Mouse (Mus musculus): ENCODE results near the gene Padi3.

The Padi3 gene

DNA sequence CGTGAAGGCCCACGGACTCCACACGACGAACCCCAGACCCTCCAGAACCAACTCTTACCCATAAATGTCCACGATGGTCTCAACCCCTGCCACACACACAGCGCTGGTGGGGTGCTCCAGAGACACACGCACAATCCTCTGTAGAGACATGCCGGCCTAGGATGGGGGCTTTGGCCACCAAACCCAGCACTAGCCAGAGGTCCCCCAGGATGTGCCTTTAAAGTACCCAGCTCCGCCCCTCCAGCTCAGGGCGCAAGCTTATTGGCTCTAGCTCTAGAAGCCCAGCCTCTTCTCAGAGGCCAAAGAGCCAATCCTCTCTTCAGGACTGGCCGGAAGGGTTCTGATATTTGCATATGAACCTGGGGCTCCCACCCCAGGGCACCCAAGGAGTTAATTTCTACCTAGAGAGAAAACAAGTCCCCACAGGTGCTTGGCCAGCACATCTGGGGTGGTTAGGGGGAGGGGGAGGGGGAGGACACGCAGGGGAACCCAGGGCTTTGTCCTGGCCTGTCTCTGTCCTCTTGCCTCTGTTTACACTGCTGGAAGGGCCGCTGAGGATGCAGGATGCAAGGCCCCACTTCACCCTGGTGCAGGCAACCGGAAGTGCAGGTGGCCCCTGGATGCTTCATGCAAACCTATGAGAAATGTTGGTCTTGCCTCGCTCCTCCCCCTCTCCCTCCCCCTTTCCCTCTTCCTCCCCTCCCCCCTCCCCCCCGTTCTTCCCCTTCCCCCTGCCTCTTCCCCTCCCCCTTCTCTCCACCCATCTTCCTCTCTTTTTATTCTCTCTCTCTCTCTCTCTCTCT, at the start of gene Padi3:
Gene Padi3 (minus strand): TSS at position 191 of the 803 bp plus-strand sequence.
- no peak for DNase-seq (ENCODE audit: low spot score in 2 of 2)

DNA sequence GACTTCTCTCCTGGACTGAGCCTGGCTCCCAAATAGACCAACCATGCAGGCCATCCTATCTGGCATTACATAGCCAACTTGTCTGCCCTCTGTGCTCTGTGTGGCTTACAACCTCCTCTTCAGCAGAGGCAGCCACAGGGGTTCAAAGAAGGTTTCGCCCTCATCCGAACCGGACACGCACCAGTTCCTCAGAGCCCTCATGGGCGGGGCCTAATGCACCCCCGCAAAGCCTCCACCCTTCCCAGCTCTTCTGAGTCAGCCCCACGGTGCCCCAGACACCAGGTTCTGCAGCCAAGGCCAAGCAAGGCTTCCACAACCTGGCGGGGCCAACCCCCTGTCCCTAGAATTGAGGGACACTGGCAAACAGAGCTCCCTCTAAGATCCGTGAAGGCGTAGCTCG, 48.8 kb upstream of the Padi3 start:
- DNase-seq (ENCODE audit: low spot score in 2 of 2), result no peak

DNA sequence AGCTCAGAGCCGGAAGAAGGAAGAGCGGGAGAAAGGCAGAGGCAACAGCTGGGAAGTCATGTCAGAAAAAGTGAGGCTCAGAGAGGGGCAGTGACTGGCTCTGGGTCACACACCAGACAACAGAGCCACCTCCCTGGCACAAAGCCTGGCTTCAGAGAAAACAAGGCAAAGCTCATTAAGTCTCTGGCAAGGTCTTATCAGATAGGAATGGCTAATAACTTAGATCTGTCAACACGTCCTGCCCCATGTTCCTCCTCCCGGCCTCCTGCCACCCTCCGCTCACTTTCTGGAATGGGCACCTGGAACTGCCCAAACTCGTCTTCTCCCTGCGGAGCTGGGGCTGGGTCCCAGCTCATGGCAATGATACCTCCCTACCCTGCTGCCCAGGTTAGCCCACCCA, 47.4 kb upstream of the Padi3 start:
- no peak for DNase-seq (ENCODE audit: low spot score in 2 of 2)

DNA sequence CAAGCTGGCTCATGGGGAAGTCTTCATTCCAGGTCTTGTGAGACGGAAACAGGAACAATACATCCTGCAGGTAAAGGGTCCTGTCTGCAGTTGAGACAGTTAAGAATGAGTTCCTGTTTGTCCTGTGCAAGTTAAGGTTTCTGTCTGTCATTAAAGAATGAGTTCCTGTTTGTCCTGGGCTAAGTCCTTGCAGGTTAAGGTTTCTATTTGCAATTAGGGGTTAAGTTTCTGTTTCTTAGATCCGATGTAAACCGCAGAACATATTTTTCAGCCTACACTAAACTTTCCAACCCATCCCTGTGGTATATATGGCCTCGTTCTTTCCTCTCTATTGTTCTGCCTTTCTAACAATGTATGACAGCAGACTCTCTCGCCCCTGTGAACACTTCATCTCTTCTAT, 46.6 kb upstream of the Padi3 start:
- no peak for DNase-seq (ENCODE audit: low spot score in 2 of 2)

DNA sequence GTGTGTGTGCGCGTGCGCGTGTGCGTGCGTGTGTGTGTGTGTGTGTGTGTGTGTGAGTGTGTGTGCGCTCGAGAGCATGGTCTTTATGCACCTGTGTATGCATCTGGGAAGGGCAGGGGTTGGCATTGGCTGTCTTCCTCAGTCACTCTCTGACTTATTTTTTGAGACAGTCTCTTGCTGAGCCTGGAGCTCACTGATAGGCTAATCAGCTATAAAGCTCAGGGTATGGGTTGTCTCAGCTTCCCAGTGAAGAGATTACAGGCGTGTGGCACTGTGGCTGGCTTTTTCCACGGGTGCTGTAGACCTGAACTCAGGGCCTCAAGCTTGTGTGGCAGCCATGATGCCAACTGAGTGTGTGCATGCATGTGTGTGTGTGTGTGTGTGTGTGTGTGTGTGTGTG, 44.7 kb upstream of the Padi3 start:
- no peak for DNase-seq (ENCODE audit: low spot score in 2 of 2)

DNA sequence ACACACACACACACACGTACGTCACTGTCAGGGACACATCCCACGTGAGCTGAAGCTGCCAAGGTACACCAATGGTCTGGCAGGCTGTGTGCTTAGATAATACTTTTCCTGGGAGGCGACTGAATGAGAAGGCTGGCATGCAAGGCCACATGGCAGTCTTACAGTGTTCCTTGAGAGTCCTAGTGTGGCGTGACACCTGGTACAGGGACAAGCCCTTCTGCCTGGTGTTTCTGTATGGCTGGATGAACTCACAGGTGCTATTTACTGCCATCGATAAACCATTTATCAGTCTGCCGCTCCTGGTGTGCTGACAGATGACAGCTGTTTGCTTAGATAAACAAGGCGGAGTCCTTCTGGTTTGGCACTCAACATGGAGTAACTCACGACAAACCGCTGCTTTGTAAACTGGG, 44.0 kb upstream of the Padi3 start:
- no peak for DNase-seq (ENCODE audit: low spot score in 2 of 2)

DNA sequence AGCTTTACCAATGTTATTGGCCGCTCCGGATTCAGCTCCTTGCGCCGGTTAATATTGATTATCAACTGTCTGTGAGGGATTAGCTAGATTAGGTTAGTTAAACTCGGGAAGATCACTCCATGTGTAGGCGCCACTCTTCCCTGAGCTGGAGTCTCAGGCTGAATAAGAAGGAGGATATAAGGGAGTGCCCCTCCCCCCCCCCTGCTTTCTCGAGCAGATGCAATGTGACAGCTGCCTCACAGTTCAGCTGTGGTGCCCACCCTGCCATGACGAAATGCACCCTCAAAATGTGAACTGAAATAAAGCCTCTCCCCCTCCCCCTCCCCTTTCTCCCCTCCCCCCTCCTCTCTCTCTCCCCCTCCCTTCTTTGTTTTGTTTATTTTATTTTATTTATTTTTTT, 43.2 kb upstream of the Padi3 start:
- DNase-seq (ENCODE audit: low spot score in 2 of 2), result no peak

DNA sequence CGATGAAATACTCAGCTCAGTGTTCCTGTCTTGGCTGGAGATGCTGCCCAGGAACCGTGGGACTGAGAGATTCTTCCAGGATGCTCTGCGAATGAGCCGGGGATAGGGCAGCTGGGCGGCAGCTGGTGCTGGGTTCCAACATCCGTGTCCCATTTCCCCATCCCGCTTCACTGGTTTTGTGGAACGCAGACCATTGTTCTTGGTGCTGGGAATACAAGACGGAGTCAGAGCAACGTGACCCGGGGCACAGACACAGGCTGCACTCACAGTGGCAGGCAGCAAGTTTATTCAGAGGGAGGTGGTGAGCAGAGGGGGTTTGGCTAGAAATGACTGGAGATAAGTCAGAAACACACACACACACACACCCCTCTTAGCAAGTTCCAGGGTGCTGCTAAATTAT, 38.9 kb upstream of the Padi3 start:
- DNase-seq (ENCODE audit: low spot score in 2 of 2), result no peak

DNA sequence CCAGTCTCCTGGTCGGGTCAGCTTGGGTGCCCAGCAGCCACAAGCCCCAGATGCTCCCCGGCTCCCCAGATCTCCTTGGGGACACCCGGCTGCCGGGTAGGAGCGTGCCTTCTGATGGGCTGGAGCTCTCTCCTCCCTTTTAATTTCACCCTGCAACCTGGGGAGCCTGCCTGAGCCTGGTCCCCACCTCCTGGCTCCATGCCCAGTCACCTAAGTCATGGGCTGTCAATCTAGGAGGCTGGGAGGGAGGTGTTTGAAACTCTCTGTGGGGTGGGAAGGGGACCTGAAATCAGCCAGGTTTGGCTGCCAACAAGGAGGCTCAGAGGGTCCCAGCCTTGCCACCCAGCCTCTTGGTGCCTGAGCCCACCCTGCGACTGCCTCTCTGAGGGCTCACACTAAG, 35.2 kb upstream of the Padi3 start, which contains the start of gene Padi1:
Gene Padi1 (minus strand): TSS at position 113 of the 400 bp plus-strand sequence.
- DNase-seq (ENCODE audit: low spot score in 2 of 2), result no peak

DNA sequence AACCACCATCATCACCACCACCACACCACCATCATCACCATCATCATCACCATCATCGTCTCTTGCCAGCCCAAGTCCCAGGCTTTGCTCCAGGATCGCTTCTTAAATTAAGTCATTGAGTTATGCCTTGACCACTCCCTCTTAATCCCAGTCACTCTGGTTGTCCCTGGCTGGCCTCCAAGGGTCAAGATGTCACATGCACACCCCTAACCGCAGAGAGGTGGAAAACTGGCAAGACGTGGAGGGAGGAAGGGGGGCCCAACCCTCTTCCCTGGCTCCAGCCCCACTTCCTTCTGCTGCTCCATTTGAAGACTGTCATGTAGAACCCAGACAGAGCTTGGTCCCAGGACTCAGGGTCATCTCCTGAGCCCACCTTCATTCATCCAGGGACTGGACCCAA, 34.5 kb upstream of the Padi3 start:
- DNase-seq (ENCODE audit: low spot score in 2 of 2), result no peak

DNA sequence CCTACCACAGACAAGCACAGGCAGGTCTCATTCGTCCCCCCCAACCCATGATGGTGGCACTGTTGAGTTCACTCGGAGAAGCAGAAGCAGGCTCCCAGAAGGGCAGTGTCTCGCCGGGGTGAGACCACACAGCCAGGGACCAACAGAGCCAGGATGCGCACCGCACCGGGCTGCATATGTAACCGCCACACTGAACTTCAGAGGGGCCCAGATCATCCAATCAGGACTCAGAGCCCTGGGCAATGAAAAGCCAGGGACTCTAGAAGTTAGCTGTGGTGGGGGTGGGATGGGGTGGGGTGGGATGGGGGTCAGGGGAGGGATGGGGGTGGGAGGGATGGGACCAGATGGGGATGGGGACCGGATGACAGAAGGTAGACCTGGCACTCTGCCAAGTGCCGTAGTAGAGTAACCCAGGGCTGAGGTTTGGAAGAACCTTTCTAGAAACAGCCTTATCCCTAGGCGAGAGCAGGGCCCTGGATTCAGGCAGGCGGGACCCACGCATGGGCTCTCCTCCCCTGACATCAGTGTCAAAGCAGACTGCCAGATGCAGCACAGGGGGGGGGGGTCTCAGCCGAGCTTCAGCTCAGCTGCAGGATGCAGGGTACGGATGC, 33.3 kb upstream of the Padi3 start:
- DNase-seq (ENCODE audit: low spot score in 2 of 2), result no peak

DNA sequence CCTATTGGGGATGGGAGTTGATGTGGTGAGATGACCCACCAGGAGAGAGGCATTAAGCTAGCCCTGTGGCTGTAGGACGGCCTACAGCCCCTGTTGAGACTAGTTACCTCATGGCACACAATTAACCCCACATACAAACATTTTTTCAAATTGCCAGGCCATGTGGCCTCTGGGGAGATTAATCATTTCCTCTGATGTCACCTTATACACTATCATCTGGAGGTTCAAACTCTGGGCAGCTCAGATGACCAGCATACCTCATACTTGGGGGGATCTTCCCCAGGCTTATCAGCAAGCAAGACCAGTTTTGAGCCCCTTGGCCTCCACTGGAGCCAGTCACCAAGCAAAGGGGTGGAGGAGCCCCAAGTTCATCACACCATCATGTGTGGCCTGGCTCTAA, 32.5 kb upstream of the Padi3 start:
- no peak for DNase-seq (ENCODE audit: low spot score in 2 of 2)

DNA sequence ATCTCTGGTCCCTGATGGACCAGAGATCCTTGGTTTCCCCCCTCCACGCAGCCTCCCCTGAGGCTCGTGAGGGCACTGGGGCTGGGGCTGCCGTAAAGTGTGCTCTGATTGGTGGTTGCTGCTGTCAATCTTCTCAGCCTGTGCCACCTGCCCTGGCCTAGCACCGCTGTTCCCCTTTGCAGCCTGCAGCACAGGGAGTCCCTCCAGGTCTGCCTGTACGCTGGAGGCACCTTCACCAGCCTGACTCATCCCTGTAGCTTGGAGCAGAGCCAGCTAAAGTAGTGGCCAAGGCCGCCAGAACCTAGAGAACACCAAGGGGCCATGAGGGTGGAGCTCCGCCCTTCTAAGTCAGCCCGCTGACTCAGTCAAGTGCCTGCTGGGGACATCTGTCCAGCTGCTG, 27.4 kb upstream of the Padi3 start:
- DNase-seq (ENCODE audit: low spot score in 2 of 2), result no peak

DNA sequence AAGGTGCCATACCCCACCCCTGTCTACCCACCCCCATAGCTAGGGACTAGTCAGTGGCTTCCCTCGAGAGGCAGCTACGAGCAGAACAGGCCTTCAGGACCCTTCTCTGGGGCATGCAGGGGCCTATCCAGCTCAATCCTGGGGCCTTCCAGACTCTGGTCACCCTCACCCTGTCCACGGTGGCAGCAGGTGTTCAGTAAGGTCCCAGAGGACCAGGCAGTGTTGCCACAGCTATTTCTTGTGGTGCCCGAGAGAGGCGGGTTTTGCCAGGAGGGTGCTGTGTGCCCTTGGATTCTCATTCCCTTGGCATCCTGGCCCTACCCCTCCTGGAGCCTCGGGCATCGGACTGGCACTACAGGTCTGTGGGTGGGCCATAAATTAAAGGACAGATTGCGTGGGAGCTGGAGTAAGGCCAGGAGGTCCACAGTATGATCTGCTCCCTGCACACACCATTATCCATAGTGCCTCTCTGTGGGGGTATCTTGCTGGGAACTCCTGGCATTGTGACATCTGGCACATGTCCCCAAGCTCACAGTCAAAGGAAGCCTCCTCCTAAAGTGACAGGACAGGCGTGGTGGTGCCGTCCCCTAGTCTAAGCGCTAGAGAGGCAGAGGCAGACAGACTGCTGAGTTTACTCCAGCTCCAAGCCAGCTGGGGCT, 25.9 kb upstream of the Padi3 start:
- DNase-seq (ENCODE audit: low spot score in 2 of 2), result no peak

DNA sequence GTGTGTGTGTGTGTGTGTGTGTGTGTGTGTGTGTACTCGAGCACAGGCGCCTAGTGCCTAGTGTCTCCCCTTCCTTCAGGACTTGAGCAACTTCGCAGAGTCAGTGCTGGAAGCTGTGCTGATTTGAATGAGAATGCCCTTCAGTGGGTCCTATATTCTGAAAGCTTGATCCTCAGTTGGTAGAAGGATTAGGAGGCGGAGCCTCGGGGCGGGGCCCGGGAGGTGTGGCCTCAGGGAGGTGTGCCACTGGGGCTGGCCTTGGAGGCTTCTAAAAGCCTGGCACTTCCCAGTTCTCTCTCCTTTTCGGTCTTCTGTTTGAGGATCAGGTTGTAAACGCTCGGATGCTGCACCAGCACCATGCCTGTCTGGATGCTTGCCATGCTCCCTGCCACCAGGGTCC, 25.2 kb upstream of the Padi3 start:
- DNase-seq (ENCODE audit: low spot score in 2 of 2), result no peak

DNA sequence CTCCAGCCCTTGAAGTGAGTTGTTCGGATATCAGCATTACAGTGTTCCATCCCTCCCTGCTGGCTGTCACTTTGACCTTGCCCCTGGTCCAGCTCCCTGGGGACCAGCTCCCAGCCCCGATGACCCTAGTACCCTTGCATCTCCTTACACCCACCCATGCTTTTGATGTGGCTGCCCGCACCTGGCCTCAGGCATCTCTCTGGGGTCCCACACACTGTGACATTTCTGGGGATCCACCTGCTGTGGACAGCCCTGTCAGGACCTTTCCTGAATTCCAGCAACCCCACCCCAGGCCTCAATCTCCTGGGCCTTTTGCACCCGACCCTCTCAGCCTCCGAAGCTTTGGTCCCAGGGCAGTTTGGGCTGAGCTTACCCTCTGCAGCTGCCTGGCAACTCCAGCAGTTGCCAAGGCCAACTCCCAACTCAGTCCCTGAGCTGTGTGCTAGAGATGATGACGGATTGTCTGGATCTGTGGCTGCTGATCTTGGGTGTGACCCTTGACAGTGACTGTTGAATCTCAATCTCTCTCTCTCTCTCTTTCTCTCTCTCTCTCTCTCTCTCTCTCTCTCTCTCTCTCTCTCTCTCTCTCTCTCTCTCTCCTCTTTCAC, 24.0 kb upstream of the Padi3 start:
- DNase-seq (ENCODE audit: low spot score in 2 of 2), result no peak

DNA sequence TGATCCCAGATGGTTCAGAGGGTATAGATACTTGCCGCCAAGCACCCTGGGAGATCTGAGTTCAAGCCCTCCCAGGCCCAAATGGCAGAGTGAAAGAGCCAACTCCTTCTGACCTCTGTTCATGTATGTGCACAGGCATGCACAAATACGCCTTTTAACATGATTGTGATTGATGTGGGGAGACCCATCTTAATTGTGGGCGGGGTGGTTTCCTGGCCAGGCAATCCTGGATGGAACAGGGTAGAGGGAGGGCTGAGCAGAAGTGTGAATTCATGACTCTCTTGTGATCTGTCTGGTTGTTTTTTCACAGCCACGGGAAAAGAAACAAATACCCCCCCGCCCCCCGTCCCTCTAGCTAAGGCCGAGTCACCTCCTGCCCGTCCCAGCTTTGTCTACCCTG, 22.4 kb upstream of the Padi3 start:
- no peak for DNase-seq (ENCODE audit: low spot score in 2 of 2)

DNA sequence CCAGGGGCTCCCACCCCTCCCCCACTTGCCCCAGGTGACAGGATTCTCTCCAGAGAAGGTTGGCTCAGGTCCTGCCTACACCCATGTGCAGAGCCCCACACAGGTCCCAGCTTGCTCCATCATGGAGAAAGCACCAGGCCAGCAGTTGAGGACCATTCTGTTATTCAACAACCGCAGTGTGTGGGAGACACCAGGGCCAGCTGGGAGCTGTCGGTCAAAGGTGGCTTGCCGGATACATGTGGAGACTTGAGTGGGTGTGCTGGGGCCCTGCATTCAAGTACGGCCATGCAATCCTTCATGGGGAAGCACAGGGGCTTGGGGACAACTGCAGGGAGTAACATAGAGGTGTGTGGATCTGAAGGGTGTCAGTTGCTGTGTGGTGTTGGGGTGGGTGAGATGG, 21.4 kb upstream of the Padi3 start:
- no peak for DNase-seq (ENCODE audit: low spot score in 2 of 2)

DNA sequence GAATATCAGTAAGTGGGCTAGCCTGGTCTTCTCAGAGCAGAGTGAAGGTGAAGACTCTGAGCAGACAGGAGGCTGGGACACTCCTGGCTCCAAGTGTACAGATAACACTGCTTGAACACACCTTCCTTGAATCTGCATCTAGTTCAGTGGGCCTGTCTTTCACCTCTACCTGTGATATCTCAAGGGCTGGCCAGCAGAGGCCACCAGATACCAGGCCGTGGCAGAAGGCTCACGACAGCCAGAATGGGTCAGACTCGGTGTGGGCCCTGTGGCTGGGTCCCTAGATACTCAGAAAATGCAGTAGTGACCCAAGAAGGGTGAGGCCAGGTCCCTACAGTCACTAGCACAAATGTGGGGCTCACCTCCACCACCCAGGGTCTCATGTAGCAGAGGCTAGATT, 16.8 kb upstream of the Padi3 start:
- no peak for DNase-seq (ENCODE audit: low spot score in 2 of 2)

DNA sequence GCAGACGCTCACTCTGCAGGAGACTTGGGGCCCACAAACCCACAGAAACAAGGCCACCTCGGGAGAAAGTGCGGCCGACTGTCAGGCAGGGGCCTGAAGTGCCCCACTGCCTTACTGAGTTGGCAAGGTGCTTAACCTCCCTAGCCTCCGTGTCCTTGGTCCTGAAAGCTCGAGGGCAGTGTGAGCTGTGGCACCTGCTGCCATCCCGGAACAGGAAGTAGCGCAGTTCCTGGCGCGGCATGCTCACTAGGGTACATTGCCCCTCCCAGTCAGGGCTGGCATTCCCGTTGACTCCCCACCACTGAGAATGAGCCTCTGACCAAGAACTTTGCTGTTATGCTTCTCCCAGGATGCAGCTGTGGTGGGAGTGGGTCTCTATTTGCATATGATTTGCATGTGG, 15.5 kb upstream of the Padi3 start:
- no peak for DNase-seq (ENCODE audit: low spot score in 2 of 2)

DNA sequence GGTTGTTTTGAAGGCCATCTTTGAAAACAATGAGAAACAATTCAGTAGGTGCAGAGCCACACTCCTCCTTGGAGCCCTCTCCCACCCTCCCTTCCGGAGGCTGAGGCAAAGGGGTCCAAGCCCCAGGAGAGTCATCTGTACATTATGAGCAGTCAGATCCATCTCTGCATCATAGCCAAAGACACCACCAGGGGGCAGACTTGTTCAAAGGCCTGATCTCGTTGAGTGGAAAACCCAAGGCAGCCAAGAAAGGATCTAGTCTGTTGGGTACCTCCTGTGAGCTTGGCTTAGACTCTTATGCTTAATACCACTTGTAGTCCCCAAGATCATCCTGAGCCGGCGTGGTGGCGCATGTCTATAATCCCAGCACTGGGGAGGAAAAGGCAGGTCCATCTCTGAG, 11.5 kb upstream of the Padi3 start:
- peak; percentile 50 to 72 for DNase-seq (ENCODE audit: low spot score in 2 of 2)

DNA sequence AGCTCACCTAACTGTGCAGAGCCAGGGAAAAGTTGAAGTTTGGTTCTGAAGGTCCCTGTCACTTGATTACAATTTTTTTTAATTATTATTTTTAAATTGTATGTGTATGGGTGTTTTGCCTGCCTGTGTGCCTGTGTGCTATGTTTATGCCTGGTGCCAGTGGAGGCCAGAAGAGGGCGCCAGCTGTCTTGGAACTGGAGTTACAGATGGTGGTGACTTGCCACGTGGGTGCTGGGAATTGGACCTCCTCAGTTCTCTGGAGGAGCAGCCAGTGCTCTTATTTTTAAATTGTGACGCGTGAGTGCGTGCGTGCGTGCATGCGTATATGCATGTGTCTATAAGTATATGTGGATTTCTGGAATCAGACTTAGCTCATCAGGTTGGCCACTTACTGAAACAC, 7.0 kb upstream of the Padi3 start:
- DNase-seq (ENCODE audit: low spot score in 2 of 2), result no peak
